Mouse (Mus musculus): ENCODE measurements at regions not wholly inside any gene's neighbourhood (a gene's known extent, or its start where the extent isn't known, plus 50 kb on each side); places are given as distances from the start of the nearest gene placed in this dataset.
A peak's percentile ranks its signal among the peaks of the same experiment; 100 is the strongest.

DNA sequence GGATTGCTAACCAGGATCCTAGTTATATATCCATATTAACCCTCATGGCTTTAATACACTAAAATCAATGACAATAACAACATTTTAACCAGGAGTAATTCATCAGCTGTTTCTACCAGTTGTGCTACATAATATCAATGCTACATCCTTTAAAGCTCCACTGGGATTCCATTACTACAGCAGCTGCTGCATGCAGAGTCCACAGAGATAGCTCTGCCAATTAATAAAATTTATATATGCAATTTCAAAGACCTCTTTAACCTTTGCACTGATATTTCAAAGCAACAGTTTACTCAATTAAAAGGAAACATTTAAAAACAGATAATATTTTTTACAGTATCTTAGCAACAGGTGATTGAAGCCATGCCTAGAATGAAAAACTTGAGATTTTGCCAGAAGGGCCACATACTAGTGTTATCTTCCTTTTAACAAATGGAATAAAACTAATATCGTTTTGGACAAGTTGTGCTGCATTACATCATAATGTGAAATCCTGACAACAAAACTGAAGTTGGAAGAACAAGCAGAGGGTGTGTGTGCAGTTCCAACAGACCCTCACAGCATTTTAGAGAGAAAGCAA, 256.8 kb upstream of the Nt5c1b start:
- DNase-seq = no peak

- DNase-seq = no peak
Measured at GRCm38 (mm10) chr12:10122102-10122501, 247.7 kb upstream of the Nt5c1b start.

- no peak for DNase-seq
Measured at GRCm38 (mm10) chr12:10127995-10128573, 241.7 kb upstream of the Nt5c1b start.

GRCm38 (mm10) chr12:10134141-10134540, 235.6 kb upstream of the Nt5c1b start:
- DNase-seq = peak in 1 of 2 experiments; percentile 1

DNA sequence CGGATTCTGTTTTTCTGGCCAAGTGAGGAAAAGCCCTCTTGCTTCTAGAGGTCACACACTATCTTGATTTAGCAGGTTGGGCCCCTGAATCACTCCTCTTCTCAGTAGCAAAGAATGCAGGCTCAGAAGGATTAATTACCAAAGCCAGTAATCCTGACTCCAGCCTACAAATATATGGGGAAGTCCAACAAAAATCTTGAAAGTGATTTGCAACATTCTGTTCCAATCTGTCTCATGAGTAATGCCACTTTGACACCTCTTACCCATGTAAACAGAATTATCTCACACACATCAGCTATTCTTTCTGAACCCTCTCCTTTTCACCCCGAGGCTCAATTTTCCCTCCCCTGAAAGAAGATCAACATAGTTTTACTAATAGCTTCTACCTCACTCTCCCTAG, 233.9 kb upstream of the Nt5c1b start:
- no peak for DNase-seq

- no peak for DNase-seq
Measured at GRCm38 (mm10) chr12:10140131-10140530, 229.6 kb upstream of the Nt5c1b start.

DNA sequence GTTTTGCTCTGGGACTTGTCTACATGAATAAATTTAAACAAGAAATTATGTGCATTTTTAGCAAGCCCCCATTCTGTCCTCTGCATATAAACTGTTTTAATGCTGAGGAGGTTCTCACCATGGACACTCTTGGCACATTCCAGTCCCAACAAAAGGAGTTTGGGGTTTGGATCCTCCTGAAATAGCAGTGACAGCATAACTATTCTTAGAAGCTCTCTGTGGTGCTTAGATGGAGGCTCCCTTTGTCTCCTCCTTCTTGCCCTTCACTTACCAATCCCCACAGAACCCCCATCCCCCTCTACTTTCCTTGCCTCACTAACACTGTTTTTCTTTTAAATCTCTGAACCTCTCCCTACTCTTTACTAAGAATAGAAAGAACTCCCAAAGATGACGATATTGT, 208.9 kb upstream of the Nt5c1b start:
- no peak for DNase-seq

- DNase-seq = no peak
Measured at GRCm38 (mm10) chr12:10168042-10168441, 201.7 kb upstream of the Nt5c1b start.

- no peak for DNase-seq
Measured at GRCm38 (mm10) chr12:10168581-10168980, 201.2 kb upstream of the Nt5c1b start.

DNA sequence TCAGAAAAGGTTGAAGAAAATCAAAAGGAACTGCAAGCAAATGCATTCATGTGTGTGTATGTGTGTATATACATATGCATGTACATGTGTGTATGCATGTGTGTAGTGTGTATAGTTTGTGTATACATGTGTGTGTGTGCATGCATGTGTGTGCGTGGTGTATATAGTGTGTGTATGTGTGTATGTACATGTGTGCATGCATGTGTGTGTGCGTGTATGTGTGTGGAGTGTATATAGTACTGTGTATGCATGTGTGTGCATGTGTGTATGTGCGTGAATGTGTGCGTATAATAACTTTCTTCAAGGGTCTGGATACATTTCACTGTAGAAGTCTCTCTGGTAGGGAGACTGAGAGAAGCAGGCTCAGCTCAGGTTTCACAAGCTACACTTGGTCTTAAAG, 191.1 kb upstream of the Nt5c1b start:
- DNase-seq = no peak

- no peak for DNase-seq
Measured at GRCm38 (mm10) chr12:10179147-10179814, 190.5 kb upstream of the Nt5c1b start.

- DNase-seq = no peak
Measured at GRCm38 (mm10) chr12:10179815-10180468, 189.8 kb upstream of the Nt5c1b start.

GRCm38 (mm10) chr12:10182589-10182988, 187.2 kb upstream of the Nt5c1b start:
- DNase-seq = no peak

- DNase-seq = no peak
Measured at GRCm38 (mm10) chr12:10186576-10186975, 183.2 kb upstream of the Nt5c1b start.

DNA sequence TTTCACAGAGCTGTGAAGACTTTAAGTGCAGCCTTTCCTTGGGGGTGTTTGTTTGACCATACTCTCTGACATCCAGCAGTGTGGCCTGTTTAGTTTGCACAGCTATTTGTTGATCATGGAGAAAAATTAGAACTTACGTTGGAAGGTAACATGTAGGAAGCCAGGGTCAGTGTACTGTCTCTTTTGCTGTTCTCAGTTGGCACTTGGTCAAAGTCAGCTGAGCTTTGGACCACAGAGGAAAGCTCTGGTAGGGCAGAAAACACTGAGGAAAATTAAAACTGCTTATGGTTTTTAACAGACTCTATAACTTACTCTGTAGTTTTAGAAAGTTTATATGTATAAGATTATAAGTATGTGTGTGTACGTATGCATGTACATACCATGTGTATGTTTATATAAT, 180.0 kb upstream of the Nt5c1b start:
- no peak for DNase-seq

DNA sequence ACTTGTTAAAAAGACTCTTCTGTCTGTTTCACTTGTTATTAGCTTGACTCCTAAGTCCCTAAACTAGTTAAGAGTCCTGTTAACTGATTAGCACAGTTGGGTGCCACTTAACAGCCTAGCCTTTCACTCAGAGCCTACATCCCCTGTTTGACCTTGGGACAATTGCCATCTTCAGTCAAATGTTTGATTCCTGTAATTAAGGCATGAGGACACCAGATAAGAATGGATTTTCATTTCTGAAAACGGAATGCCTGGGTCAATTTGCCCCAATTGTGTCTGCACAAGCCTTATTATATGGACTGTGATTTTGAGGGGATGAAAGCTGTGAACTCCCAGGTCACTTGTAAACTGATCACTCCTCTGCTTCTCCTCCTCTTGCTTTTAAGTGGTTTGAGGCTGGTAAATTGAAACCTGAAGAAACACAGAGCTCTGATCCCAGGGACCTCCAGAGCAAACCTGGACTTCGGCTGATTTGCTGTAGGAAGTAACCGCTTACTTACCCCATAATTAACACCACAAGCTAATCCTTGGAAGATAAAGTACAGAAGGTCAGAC, 171.8 kb upstream of the Nt5c1b start:
- DNase-seq = no peak

GRCm38 (mm10) chr12:10209841-10210240, 159.9 kb upstream of the Nt5c1b start:
- DNase-seq = no peak

DNA sequence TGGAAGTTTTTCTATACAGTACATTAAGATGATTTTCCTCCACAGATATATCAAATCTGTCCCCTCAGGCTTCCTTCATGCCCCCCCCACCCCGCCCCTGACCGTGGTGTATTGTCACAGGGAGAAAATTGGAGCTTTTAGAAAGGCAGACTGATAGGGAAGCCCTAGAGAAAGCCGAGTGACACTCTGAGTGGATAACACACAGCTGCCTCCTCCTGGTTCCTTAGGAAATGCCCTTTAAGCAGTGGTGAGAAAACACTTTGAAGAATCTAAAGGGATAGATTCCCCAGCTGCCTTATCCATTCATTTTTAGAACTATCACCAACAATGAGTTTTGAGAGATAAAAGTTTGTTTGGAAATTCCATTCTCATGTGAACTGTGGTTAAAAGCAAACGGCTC, 147.0 kb upstream of the Nt5c1b start:
- DNase-seq = no peak

DNA sequence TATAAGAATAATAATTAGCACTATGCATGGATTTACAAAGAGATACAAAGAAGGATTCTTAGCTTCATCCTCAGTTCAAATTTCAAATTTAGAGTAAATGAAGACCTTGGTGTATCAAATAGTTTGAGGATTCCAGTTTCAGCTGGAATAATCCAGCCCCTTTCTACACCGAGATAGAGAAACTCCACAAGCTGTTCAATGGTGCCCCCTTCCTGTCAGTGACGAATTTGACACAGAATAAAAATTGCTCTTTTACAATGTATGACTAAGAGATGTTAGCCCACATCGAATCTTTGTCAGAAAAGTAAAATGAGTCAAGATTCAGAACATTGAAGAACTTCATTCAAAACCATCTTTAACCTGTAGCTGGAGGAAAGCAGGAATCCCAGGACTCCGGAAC, 145.9 kb upstream of the Nt5c1b start:
- peak in 1 of 2 experiments; percentile 8 for DNase-seq

DNA sequence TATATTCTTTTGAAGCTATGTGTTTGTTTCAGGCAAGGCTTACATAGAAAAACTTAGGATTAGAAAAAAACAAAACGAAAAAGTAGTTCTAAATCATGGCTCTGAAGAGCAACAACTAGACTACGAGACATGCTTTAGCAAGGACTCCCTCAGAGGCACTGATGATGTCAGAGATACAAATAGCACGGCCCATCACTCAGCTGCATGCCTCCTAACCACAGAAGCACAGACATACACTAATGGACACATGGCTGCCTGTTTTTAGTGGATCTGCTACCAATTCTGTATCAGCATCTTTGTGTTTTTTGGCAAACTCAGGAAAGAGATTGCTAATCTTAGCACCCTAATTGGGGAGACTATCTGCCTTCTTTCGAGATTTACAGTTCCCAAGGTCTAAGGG, 138.6 kb upstream of the Nt5c1b start:
- no peak for DNase-seq

- no peak for DNase-seq
Measured at GRCm38 (mm10) chr12:10231683-10232082, 138.1 kb upstream of the Nt5c1b start.

DNA sequence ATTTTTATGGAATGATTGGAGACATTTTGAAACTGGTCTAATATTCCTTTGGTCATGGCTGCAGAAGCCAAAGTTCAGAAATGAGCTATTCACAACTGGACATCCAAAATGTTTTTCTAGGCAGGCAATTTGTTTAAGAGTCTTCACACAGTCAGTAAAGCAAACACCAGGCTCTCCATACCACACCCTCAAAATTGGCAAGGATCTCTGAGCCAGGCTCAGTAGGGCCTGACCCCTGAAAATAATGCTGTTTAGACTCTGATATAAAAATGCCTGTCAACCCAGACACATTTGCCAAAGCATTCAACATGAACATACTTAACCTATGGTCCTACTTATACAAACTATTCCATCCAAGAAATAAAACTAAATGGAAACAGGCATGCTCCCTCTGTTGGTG, 121.7 kb upstream of the Nt5c1b start:
- DNase-seq = no peak

DNA sequence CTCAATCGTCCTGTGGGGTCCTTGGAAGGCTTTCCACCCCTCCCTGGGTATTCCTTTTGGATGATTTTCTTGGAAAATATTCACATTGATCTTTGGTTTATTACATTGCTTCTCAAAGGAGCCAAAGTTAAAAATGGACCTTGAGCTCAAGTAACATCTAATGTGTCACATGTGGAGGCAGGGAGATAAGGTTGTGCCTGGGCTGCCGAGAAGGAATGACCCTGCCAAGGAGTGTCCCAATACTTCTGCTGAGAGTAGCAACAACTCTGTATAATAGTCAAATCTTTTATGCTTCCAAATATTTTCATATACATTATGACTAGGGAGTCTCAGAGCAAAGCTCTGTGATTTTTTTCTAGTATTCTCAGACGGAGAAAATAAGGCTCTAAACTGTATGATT, 113.4 kb upstream of the Nt5c1b start:
- no peak for DNase-seq

DNA sequence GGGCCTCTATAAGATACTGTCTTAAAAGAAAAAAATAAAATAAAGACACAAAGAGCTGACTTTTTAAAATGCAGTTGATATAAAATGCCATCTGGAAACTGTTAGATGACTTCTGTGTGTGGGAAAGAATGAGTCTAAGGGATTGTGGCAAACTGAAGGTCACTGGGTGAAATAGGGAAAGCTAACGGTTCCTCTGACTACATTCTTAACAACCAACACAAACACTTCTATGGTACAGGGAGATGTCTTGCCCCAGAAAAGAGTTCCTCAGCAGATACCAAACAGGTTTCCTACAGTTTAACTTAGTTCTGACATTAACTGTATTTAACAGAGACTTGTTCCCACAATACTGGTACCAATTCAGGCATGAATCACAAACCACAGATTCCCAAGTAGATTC, 103.6 kb upstream of the Nt5c1b start:
- no peak for DNase-seq
